Mouse (Mus musculus) 3T3-L1 (cell line): ENCODE measurements around the gene Dapk3.
"Not testable (repeated sequence)": the region's sequence is repeated elsewhere in the genome, so short reads cannot be mapped to it uniquely, and the experiment has no call there.

Source experiments
- DNase-seq: peaks from one replicate; pipeline ENCODE4 v3.0.0-alpha.2; 2015; ENCODE audit warnings: low read depth, low spot score

Gene Dapk3

GRCm38 (mm10) chr10:81200141-81200540 is 17.3 kb downstream of the Dapk3 start:
- no peak for DNase-seq

GRCm38 (mm10) chr10:81200605-81201287 is 17.9 kb downstream of the Dapk3 start:
- DNase-seq, result no peak

GRCm38 (mm10) chr10:81201807-81202758 is 19.3 kb downstream of the Dapk3 start, which contains the start of gene Nmrk2:
Nmrk2 (minus strand) TSS chr10:81202051.
- no peak for DNase-seq

GRCm38 (mm10) chr10:81202978-81203720 is 20.3 kb downstream of the Dapk3 start:
- no peak for DNase-seq

GRCm38 (mm10) chr10:81204137-81204536 is 21.3 kb downstream of the Dapk3 start:
- no peak for DNase-seq

- DNase-seq, result no peak
Measured at GRCm38 (mm10) chr10:81210154-81210553, 27.3 kb downstream of the Dapk3 start.

GRCm38 (mm10) chr10:81216260-81216659 is 33.5 kb downstream of the Dapk3 start:
- no peak for DNase-seq

- no peak for DNase-seq
Measured at GRCm38 (mm10) chr10:81216810-81217209, 34.0 kb downstream of the Dapk3 start.

- peak; percentile 49 for DNase-seq
Measured at GRCm38 (mm10) chr10:81217267-81217666, 34.5 kb downstream of the Dapk3 start.

GRCm38 (mm10) chr10:81217964-81218363 is 35.2 kb downstream of the Dapk3 start:
- peak; percentile 60 for DNase-seq

- DNase-seq, result peak; percentile 17
Measured at GRCm38 (mm10) chr10:81221402-81222015, 38.7 kb downstream of the Dapk3 start.

GRCm38 (mm10) chr10:81223731-81224130 is 40.9 kb downstream of the Dapk3 start:
- DNase-seq, result not testable (repeated sequence)

- DNase-seq, result no peak
Measured at GRCm38 (mm10) chr10:81229735-81230437, 47.1 kb downstream of the Dapk3 start.

- DNase-seq, result peak; percentile 22
Measured at GRCm38 (mm10) chr10:81230438-81231332, 47.9 kb downstream of the Dapk3 start, which contains the start of gene Atcay. Atcay (minus strand) TSS chr10:81230833.

GRCm38 (mm10) chr10:81231436-81231835 is 48.6 kb downstream of the Dapk3 start:
- DNase-seq, result no peak

- peak; percentile 89 for DNase-seq
Measured at GRCm38 (mm10) chr10:81232580-81233225, 49.9 kb downstream of the Dapk3 start, which contains the start of gene Zfr2. Zfr2 (plus strand) TSS chr10:81233155.

- DNase-seq, result no peak
Measured at GRCm38 (mm10) chr10:81233226-81233585, 50.4 kb downstream of the Dapk3 start.

GRCm38 (mm10) chr10:81234206-81234605 is 51.4 kb downstream of the Dapk3 start:
- DNase-seq, result peak; percentile 77
